12 mouse cellular contexts compared by ENCODE assay signal in genomic region chr1:171619001-171619400, GRCm38 (mm10). TPM values are rescaled to one million over a fixed set of nuclear protein-coding genes. Genes with fewer than 3 reads are reported as not detected.
DNase-seq lines count a peak whose midpoint lies in the region; ATAC-seq lines count a peak whose summit lies in the region.
"Had no signal": no experiment of that assay in that cellular context is flagged by ENCODE, and none has a peak within 500 bp of the region (broad histone marks: within the 10 kb centered on the region; RNA-seq: fewer than 3 reads in every experiment).

No protein-coding gene starts in this region.

- H3K4me1 ChIP-seq in midbrain, embryonic 16.5 days (ENCODE audit: control insufficient read depth, insufficient read depth, low read length): no peaks in the 10 kb centered on the region
- no peaks in the 10 kb centered on the region for H3K4me1 ChIP-seq in hindbrain, embryonic 12.5 days
- H3K4me1 ChIP-seq: embryonic facial prominence, embryonic 12.5 days had no signal

- intact Hi-C loops in heart, postnatal 10 days (cut with DNase I): no loop called here

- no peaks in the 10 kb centered on the region for H3K27me3 ChIP-seq in midbrain, embryonic 16.5 days (ENCODE audit: control insufficient read depth, insufficient read depth, low read depth, low read length)
- no peaks in the 10 kb centered on the region for H3K27me3 ChIP-seq in hindbrain, embryonic 12.5 days
- H3K27me3 ChIP-seq: embryonic facial prominence, embryonic 12.5 days had no signal

- DNase-seq in adrenal gland, adult 2 months: peak; percentile 8
- DNase-seq in adrenal gland, postnatal 25 days: no peak
- peak; percentile 34 for DNase-seq in 416B (ENCODE audit: low read depth)
- peak; percentile 16 to 18 for DNase-seq in heart, postnatal 10 days
- DNase-seq: adrenal gland, postnatal 14 days had no signal

- peak; percentile 90 for ATAC-seq in megakaryocyte progenitor cell, adult 5-6 weeks (replicated peaks; ENCODE audit: poor library complexity)
- no peak for ATAC-seq in cerebellum, adult (ENCODE audit: insufficient number of reproducible peaks, low FRiP score, low TSS enrichment)
- no peak for ATAC-seq in midbrain, embryonic 16.5 days
- ATAC-seq in hindbrain, embryonic 12.5 days (ENCODE audit: low FRiP score): no peak

- no peak overlapping the region for H3K4me3 ChIP-seq in midbrain, embryonic 16.5 days (ENCODE audit: low read depth, low read length)
- no peak overlapping the region for H3K4me3 ChIP-seq in hindbrain, embryonic 12.5 days
- H3K4me3 ChIP-seq: embryonic facial prominence, embryonic 12.5 days had no signal

- no peak overlapping the region for H3K9ac ChIP-seq in midbrain, embryonic 16.5 days (ENCODE audit: low read depth, low read length)
- no peak overlapping the region for H3K9ac ChIP-seq in hindbrain, embryonic 12.5 days
- H3K9ac ChIP-seq: embryonic facial prominence, embryonic 12.5 days; liver, embryonic 14.5 days had no signal

- WGBS in midbrain, embryonic 16.5 days: 90% methylated on average over 8 of the region's 8 CpGs
- 88% methylated on average over 8 of the region's 8 CpGs for WGBS in hindbrain, embryonic 12.5 days

- no peaks in the 10 kb centered on the region for H3K36me3 ChIP-seq in midbrain, embryonic 16.5 days (ENCODE audit: control insufficient read depth, insufficient read depth, low read length)
- H3K36me3 ChIP-seq in hindbrain, embryonic 12.5 days: no peaks in the 10 kb centered on the region
- H3K36me3 ChIP-seq: embryonic facial prominence, embryonic 12.5 days had no signal

- H3K4me2 ChIP-seq in midbrain, embryonic 16.5 days (ENCODE audit: low read length): no peak overlapping the region
- H3K4me2 ChIP-seq in hindbrain, embryonic 12.5 days (replicated peaks): no peak overlapping the region
- H3K4me2 ChIP-seq: embryonic facial prominence, embryonic 12.5 days had no signal

- H3K9me3 ChIP-seq in midbrain, embryonic 16.5 days (replicated peaks; ENCODE audit: control insufficient read depth, low read length, poor library complexity, severe bottlenecking): no peaks in the 10 kb centered on the region
- H3K9me3 ChIP-seq in hindbrain, embryonic 12.5 days (replicated peaks): no peaks in the 10 kb centered on the region
- H3K9me3 ChIP-seq: embryonic facial prominence, embryonic 12.5 days had no signal

- H3K27ac ChIP-seq in midbrain, embryonic 16.5 days (ENCODE audit: low read length): no peak overlapping the region
- H3K27ac ChIP-seq in hindbrain, embryonic 12.5 days: no peak overlapping the region
- H3K27ac ChIP-seq: embryonic facial prominence, embryonic 12.5 days; kidney, postnatal 0 days; liver, embryonic 14.5 days had no signal

RNA-seq across cellular contexts. Expression of gene Ly9, which starts 11.8 kb away (rescaled TPM):
- total RNA-seq in adrenal gland, adult 2 months (2021): 1 to 10 TPM in 1 of 2 experiments, under 1 TPM in 1; 0.97 to 1.0 TPM
- polyA plus RNA-seq in adrenal gland, adult 2 months (2012; rRNA removed): 0.20 and 0.29 TPM in 2 replicates
- total RNA-seq in adrenal gland, postnatal 25 days (2021): 0.48 and 0.67 TPM in 2 replicates
- under 1 TPM; 0.17 to 0.22 TPM for total RNA-seq in heart, postnatal 10 days (2021)
- total RNA-seq in megakaryocyte progenitor cell, adult 5-6 weeks (2015): 18.9 and 20.7 TPM in 2 replicates
- total RNA-seq in megakaryocyte progenitor cell, adult 5-6 weeks (2017): 29.4 and 30.0 TPM in 2 replicates
- 0.11 and 0.14 TPM in 2 replicates for polyA plus RNA-seq in midbrain, embryonic 16.5 days (2015; fragmentation: Nextera tagmentation; extraction: Ambion mirVana)
- not detected in 2 replicates for polyA plus RNA-seq in hindbrain, embryonic 12.5 days (2016; fragmentation: Nextera tagmentation; extraction: Ambion mirVana)

RNA-seq across cellular contexts. Expression of gene Slamf7, which starts 33.8 kb away (rescaled TPM):
- 1 to 10 TPM in 1 of 2 experiments, under 1 TPM in 1; 0.86 to 1.3 TPM for total RNA-seq in adrenal gland, adult 2 months (2021)
- polyA plus RNA-seq in adrenal gland, adult 2 months (2012; rRNA removed): 0.07 and 0.13 TPM in 2 replicates
- total RNA-seq in adrenal gland, postnatal 25 days (2021): 0.30 TPM in 1 of 2 replicates, not detected in the other
- total RNA-seq in heart, postnatal 10 days (2021): under 1 TPM in 1 of 2 experiments, not detected in 1; 0.29 TPM
- 0.59 and 2.3 TPM in 2 replicates for total RNA-seq in megakaryocyte progenitor cell, adult 5-6 weeks (2015)
- total RNA-seq in megakaryocyte progenitor cell, adult 5-6 weeks (2017): 0.30 and 1.7 TPM in 2 replicates
- not detected in 2 replicates for polyA plus RNA-seq in midbrain, embryonic 16.5 days (2015; fragmentation: Nextera tagmentation; extraction: Ambion mirVana)
- not detected in 2 replicates for polyA plus RNA-seq in hindbrain, embryonic 12.5 days (2016; fragmentation: Nextera tagmentation; extraction: Ambion mirVana)
- polyA plus RNA-seq: embryonic facial prominence, embryonic 12.5 days; kidney, postnatal 0 days had no signal

Comparison
In these comparisons a context has a peak if more than half of its experiments do, and no peak if none do; other contexts are left out.
1. RNA of gene Ly9, which starts 11.8 kb away (total RNA-seq): 18.9 to 30.0 TPM in megakaryocyte progenitor cell, adult 5-6 weeks; 0.97 to 1.0 TPM in adrenal gland, adult 2 months, 0.48 to 0.67 TPM in adrenal gland, postnatal 25 days and 0.17 to 0.22 TPM in heart, postnatal 10 days; every median in the first group is over 4 times any median in the second.